9 mouse cellular contexts compared by ENCODE assay signal in genomic region chr11:70648512-70648911, GRCm38 (mm10). TPM values are rescaled to one million over a fixed set of nuclear protein-coding genes. Genes with fewer than 3 reads are reported as not detected.
DNase-seq lines count a peak whose midpoint lies in the region; ATAC-seq lines count a peak whose summit lies in the region.
"Had no signal": no experiment of that assay in that cellular context is flagged by ENCODE, and none has a peak within 500 bp of the region (broad histone marks: within the 10 kb centered on the region; RNA-seq: fewer than 3 reads in every experiment).

No protein-coding gene starts in this region.

- 63% methylated on average over 4 of the region's 4 CpGs for WGBS in heart, embryonic 16.5 days
- WGBS in hindbrain, embryonic 15.5 days: 86% methylated on average over 4 of the region's 4 CpGs
- WGBS in midbrain, embryonic 15.5 days: 87% methylated on average over 4 of the region's 4 CpGs

- H3K9me3 ChIP-seq in heart, embryonic 16.5 days (replicated peaks; ENCODE audit: control insufficient read depth, low read length): no peaks in the 10 kb centered on the region
- H3K9me3 ChIP-seq in hindbrain, embryonic 15.5 days: no peaks in the 10 kb centered on the region
- no peaks in the 10 kb centered on the region for H3K9me3 ChIP-seq in midbrain, embryonic 15.5 days

- intact Hi-C loops in heart, postnatal 14 days (cut with DNase I): no loop called here
- intact Hi-C loops in left cerebral cortex, postnatal 4 days (cut with DNase I): no loop called here

- peak overlapping the region; percentile 88 for H3K9ac ChIP-seq in heart, embryonic 16.5 days (ENCODE audit: low read length)
- H3K9ac ChIP-seq in hindbrain, embryonic 15.5 days: peak overlapping the region; percentile 66; the same call in 1 of the 2 replicates
- 0 out of 2 replicates have a peak overlapping the region, but pooled peaks have one; percentile 67 for H3K9ac ChIP-seq in midbrain, embryonic 15.5 days

- no peaks in the 10 kb centered on the region for H3K27me3 ChIP-seq in heart, embryonic 16.5 days (ENCODE audit: control insufficient read depth, insufficient read depth, low read length)
- no peaks in the 10 kb centered on the region for H3K27me3 ChIP-seq in hindbrain, embryonic 15.5 days
- H3K27me3 ChIP-seq in midbrain, embryonic 15.5 days (replicated peaks): no peaks in the 10 kb centered on the region

- H3K27ac ChIP-seq in heart, embryonic 16.5 days (ENCODE audit: low read length): peak overlapping the region; percentile 29; the same call in 1 of the 2 replicates
- no peak overlapping the region for H3K27ac ChIP-seq in hindbrain, embryonic 15.5 days (replicated peaks)
- no peak overlapping the region for H3K27ac ChIP-seq in midbrain, embryonic 15.5 days

- H3K4me2 ChIP-seq in heart, embryonic 16.5 days (ENCODE audit: low read depth, low read length): peak overlapping the region; percentile 63
- H3K4me2 ChIP-seq in hindbrain, embryonic 15.5 days: peak overlapping the region; percentile 96
- peak overlapping the region; percentile 97 for H3K4me2 ChIP-seq in midbrain, embryonic 15.5 days

- peaks cover 54% of the 10 kb centered on the region for H3K4me1 ChIP-seq in heart, embryonic 16.5 days (ENCODE audit: control insufficient read depth, insufficient read depth, low read length)
- peaks cover 63% of the 10 kb centered on the region for H3K4me1 ChIP-seq in hindbrain, embryonic 15.5 days (replicated peaks)
- peaks cover 54% of the 10 kb centered on the region for H3K4me1 ChIP-seq in midbrain, embryonic 15.5 days

- no peak for ATAC-seq in heart, embryonic 16.5 days (replicated peaks; ENCODE audit: extremely low read depth, insufficient read depth, low FRiP score)
- no peak for ATAC-seq in hindbrain, embryonic 15.5 days (ENCODE audit: low FRiP score, low read depth)
- no peak for ATAC-seq in midbrain, embryonic 15.5 days (replicated peaks)

- peak overlapping the region; percentile 77 for H3K4me3 ChIP-seq in heart, embryonic 16.5 days (ENCODE audit: low read length)
- H3K4me3 ChIP-seq in hindbrain, embryonic 15.5 days: peak overlapping the region; percentile 68
- H3K4me3 ChIP-seq in midbrain, embryonic 15.5 days: peak overlapping the region; percentile 80

- peaks cover 56% of the 10 kb centered on the region for H3K36me3 ChIP-seq in heart, embryonic 16.5 days (ENCODE audit: control insufficient read depth, insufficient read depth)
- H3K36me3 ChIP-seq in hindbrain, embryonic 15.5 days: peaks cover 49% of the 10 kb centered on the region
- peaks cover 39% of the 10 kb centered on the region for H3K36me3 ChIP-seq in midbrain, embryonic 15.5 days (replicated peaks)

- no peak for DNase-seq in heart, postnatal 14 days
- peak; percentile 62 for DNase-seq in MEL-GATA-1-ER (ENCODE audit: extremely low read depth, low read depth)
- DNase-seq in left cerebral cortex, postnatal 4 days: no peak
- DNase-seq in urinary bladder, postnatal 4 days (ENCODE audit: low spot score in 2 of 2): no peak
- DNase-seq in lung, postnatal 36 days: no peak
- DNase-seq: layer of hippocampus, postnatal 36 days had no signal

RNA-seq across cellular contexts. Expression of gene Slc25a11, which starts 1.2 kb away (rescaled TPM):
- 346 and 351 TPM in 2 replicates for polyA plus RNA-seq in heart, embryonic 16.5 days (2015; fragmentation: Nextera tagmentation; extraction: Ambion mirVana)
- total RNA-seq in heart, postnatal 14 days (2021): 100 to 1,000 TPM; 438 to 444 TPM
- polyA plus RNA-seq in hindbrain, embryonic 15.5 days (2015; fragmentation: Nextera tagmentation; extraction: Ambion mirVana): 167 and 176 TPM in 2 replicates
- 180 and 181 TPM in 2 replicates for polyA plus RNA-seq in midbrain, embryonic 15.5 days (2015; fragmentation: Nextera tagmentation; extraction: Ambion mirVana)
- total RNA-seq in left cerebral cortex, postnatal 4 days (2021): 10 to 100 TPM; 88.6 to 92.5 TPM

RNA-seq across cellular contexts. Expression of gene Rnf167, which starts 1.5 kb away (rescaled TPM):
- polyA plus RNA-seq in heart, embryonic 16.5 days (2015; fragmentation: Nextera tagmentation; extraction: Ambion mirVana): 80.3 and 80.9 TPM in 2 replicates
- total RNA-seq in heart, postnatal 14 days (2021): 10 to 100 TPM; 52.0 to 54.4 TPM
- polyA plus RNA-seq in hindbrain, embryonic 15.5 days (2015; fragmentation: Nextera tagmentation; extraction: Ambion mirVana): 94.8 and 109 TPM in 2 replicates
- polyA plus RNA-seq in midbrain, embryonic 15.5 days (2015; fragmentation: Nextera tagmentation; extraction: Ambion mirVana): 114 and 122 TPM in 2 replicates
- total RNA-seq in left cerebral cortex, postnatal 4 days (2021): 10 to 100 TPM; 52.1 to 52.3 TPM

RNA-seq across cellular contexts. Expression of gene Pfn1, which starts 5.9 kb away (rescaled TPM):
- polyA plus RNA-seq in heart, embryonic 16.5 days (2015; fragmentation: Nextera tagmentation; extraction: Ambion mirVana): 1,225 and 1,312 TPM in 2 replicates
- total RNA-seq in heart, postnatal 14 days (2021): 100 to 1,000 TPM; 326 to 379 TPM
- 722 and 792 TPM in 2 replicates for polyA plus RNA-seq in hindbrain, embryonic 15.5 days (2015; fragmentation: Nextera tagmentation; extraction: Ambion mirVana)
- polyA plus RNA-seq in midbrain, embryonic 15.5 days (2015; fragmentation: Nextera tagmentation; extraction: Ambion mirVana): 659 and 665 TPM in 2 replicates
- total RNA-seq in left cerebral cortex, postnatal 4 days (2021): 100 to 1,000 TPM; 319 to 321 TPM

RNA-seq across cellular contexts. Expression of gene Eno3, which starts 8.5 kb away (rescaled TPM):
- polyA plus RNA-seq in heart, embryonic 16.5 days (2015; fragmentation: Nextera tagmentation; extraction: Ambion mirVana): 578 and 593 TPM in 2 replicates
- total RNA-seq in heart, postnatal 14 days (2021): 1,000 to 10,000 TPM; 1,878 to 1,971 TPM
- 6.7 and 8.7 TPM in 2 replicates for polyA plus RNA-seq in hindbrain, embryonic 15.5 days (2015; fragmentation: Nextera tagmentation; extraction: Ambion mirVana)
- polyA plus RNA-seq in midbrain, embryonic 15.5 days (2015; fragmentation: Nextera tagmentation; extraction: Ambion mirVana): 8.0 and 8.3 TPM in 2 replicates
- total RNA-seq in left cerebral cortex, postnatal 4 days (2021): 1 to 10 TPM; 8.1 to 9.3 TPM

RNA-seq across cellular contexts. Expression of gene Gp1ba, which starts 9.6 kb away (rescaled TPM):
- 0.34 and 0.38 TPM in 2 replicates for polyA plus RNA-seq in heart, embryonic 16.5 days (2015; fragmentation: Nextera tagmentation; extraction: Ambion mirVana)
- total RNA-seq in heart, postnatal 14 days (2021): under 1 TPM; 0.17 to 0.22 TPM
- 0.24 and 0.38 TPM in 2 replicates for polyA plus RNA-seq in hindbrain, embryonic 15.5 days (2015; fragmentation: Nextera tagmentation; extraction: Ambion mirVana)
- polyA plus RNA-seq in midbrain, embryonic 15.5 days (2015; fragmentation: Nextera tagmentation; extraction: Ambion mirVana): 0.11 and 0.14 TPM in 2 replicates
- total RNA-seq in left cerebral cortex, postnatal 4 days (2021): under 1 TPM in 1 of 2 experiments, not detected in 1; 0.18 TPM
- total RNA-seq: layer of hippocampus, postnatal 36 days had no signal
